Mouse (Mus musculus): Measurements from ENCODE around the gene Limch1. TPM values are rescaled to one million over a fixed set of nuclear protein-coding genes. Genes with fewer than 3 reads are reported as not detected.

Gene Limch1
- total and polyA plus RNA-seq, 2 experiments from 2014 or later, result 62.8 to 133 TPM

- DNase-seq (no peak), ATAC-seq (no peak)
- Histone ChIP-seq H3K4me2 (ENCODE audit: low read depth) (no peak overlapping the region), H3K9ac (no peak overlapping the region), H3K4me1 (ENCODE audit: insufficient read depth) (no peaks in the 10 kb centered on the region), H3K27me3 (ENCODE audit: insufficient read depth, low read length) (no peaks in the 10 kb centered on the region), H3K4me3 (ENCODE audit: low read depth, low read length) (no peak overlapping the region), H3K36me3 (ENCODE audit: insufficient read depth) (no peaks in the 10 kb centered on the region), H3K9me3 (ENCODE audit: low read length) (no peaks in the 10 kb centered on the region), H3K27ac (ENCODE audit: low read depth, low read length) (no peak overlapping the region)
- 72% methylated on average over 6 of the region's 6 CpGs for WGBS
- TF ChIP-seq CTCF (IDR thresholded peaks at IDR 0.05; ENCODE audit: low read depth), result no peak
Measured at GRCm38 (mm10) chr5:66712801-66713200, 32.8 kb upstream of the Limch1 start.

GRCm38 (mm10) chr5:66715498-66715931 is 30.1 kb upstream of the Limch1 start:
- H3K9ac ChIP-seq, result no peak overlapping the region
- no peak overlapping the region for H3K4me2 ChIP-seq (ENCODE audit: low read depth)
- H3K36me3 ChIP-seq (ENCODE audit: insufficient read depth), result no peaks in the 10 kb centered on the region
- H3K4me1 ChIP-seq (ENCODE audit: insufficient read depth), result no peaks in the 10 kb centered on the region; the same call in 1 of the 2 replicates
- no peak overlapping the region for H3K27ac ChIP-seq (ENCODE audit: low read depth, low read length)
- ATAC-seq (no peak), DNase-seq (no peak)
- H3K9me3 ChIP-seq (ENCODE audit: low read length), result no peaks in the 10 kb centered on the region
- no peak overlapping the region for H3K4me3 ChIP-seq (ENCODE audit: low read depth, low read length)
- TF ChIP-seq CTCF (IDR thresholded peaks at IDR 0.05; ENCODE audit: low read depth), result no peak
- WGBS, result 53% methylated on average over 4 of the region's 4 CpGs
- no peaks in the 10 kb centered on the region for H3K27me3 ChIP-seq (ENCODE audit: insufficient read depth, low read length)

- no peak overlapping the region for H3K27ac ChIP-seq (ENCODE audit: low read depth, low read length)
- DNase-seq (no peak), ATAC-seq (no peak)
- H3K27me3 ChIP-seq (ENCODE audit: insufficient read depth, low read length), result no peaks in the 10 kb centered on the region
- no peaks in the 10 kb centered on the region for H3K9me3 ChIP-seq (ENCODE audit: low read length)
- no peak overlapping the region for H3K9ac ChIP-seq
- no peaks in the 10 kb centered on the region for H3K36me3 ChIP-seq (ENCODE audit: insufficient read depth)
- peaks cover 3% of the 10 kb centered on the region; the same call in 1 of the 2 replicates for H3K4me1 ChIP-seq (ENCODE audit: insufficient read depth)
- H3K4me2 ChIP-seq (ENCODE audit: low read depth), result no peak overlapping the region
- WGBS, result 48% methylated on average over 4 of the region's 4 CpGs
- TF ChIP-seq CTCF (IDR thresholded peaks at IDR 0.05; ENCODE audit: low read depth), result no peak
- no peak overlapping the region for H3K4me3 ChIP-seq (ENCODE audit: low read depth, low read length)
Measured at GRCm38 (mm10) chr5:66717931-66718330, 27.7 kb upstream of the Limch1 start.

GRCm38 (mm10) chr5:66718413-66718812 is 27.2 kb upstream of the Limch1 start:
- DNase-seq (no peak), ATAC-seq (no peak)
- Histone ChIP-seq H3K27me3 (ENCODE audit: insufficient read depth, low read length) (no peaks in the 10 kb centered on the region), H3K9ac (no peak overlapping the region), H3K36me3 (ENCODE audit: insufficient read depth) (no peaks in the 10 kb centered on the region), H3K27ac (ENCODE audit: low read depth, low read length) (no peak overlapping the region), H3K4me2 (ENCODE audit: low read depth) (no peak overlapping the region), H3K4me1 (ENCODE audit: insufficient read depth) (peaks cover 3% of the 10 kb centered on the region; the same call in 1 of the 2 replicates), H3K9me3 (ENCODE audit: low read length) (no peaks in the 10 kb centered on the region), H3K4me3 (ENCODE audit: low read depth, low read length) (no peak overlapping the region)
- TF ChIP-seq CTCF (IDR thresholded peaks at IDR 0.05; ENCODE audit: low read depth), result no peak
- WGBS, result 49% methylated on average over 3 of the region's 3 CpGs

GRCm38 (mm10) chr5:66718880-66719279 is 26.7 kb upstream of the Limch1 start:
- Histone ChIP-seq H3K27me3 (ENCODE audit: insufficient read depth, low read length) (no peaks in the 10 kb centered on the region), H3K36me3 (ENCODE audit: insufficient read depth) (no peaks in the 10 kb centered on the region), H3K9ac (no peak overlapping the region), H3K4me1 (ENCODE audit: insufficient read depth) (peaks cover 3% of the 10 kb centered on the region; the same call in 1 of the 2 replicates), H3K27ac (ENCODE audit: low read depth, low read length) (no peak overlapping the region), H3K4me3 (ENCODE audit: low read depth, low read length) (no peak overlapping the region), H3K4me2 (ENCODE audit: low read depth) (no peak overlapping the region), H3K9me3 (ENCODE audit: low read length) (no peaks in the 10 kb centered on the region)
- ATAC-seq (no peak), DNase-seq (no peak)
- no peak for TF ChIP-seq CTCF (IDR thresholded peaks at IDR 0.05; ENCODE audit: low read depth)
- 61% methylated on average over 7 of the region's 7 CpGs for WGBS

- WGBS, result 15% methylated on average over 5 of the region's 5 CpGs
- no peak overlapping the region for H3K27ac ChIP-seq (ENCODE audit: low read depth, low read length)
- H3K4me1 ChIP-seq (ENCODE audit: insufficient read depth), result peaks cover 3% of the 10 kb centered on the region; the same call in 1 of the 2 replicates
- no peak for TF ChIP-seq CTCF (IDR thresholded peaks at IDR 0.05; ENCODE audit: low read depth)
- H3K36me3 ChIP-seq (ENCODE audit: insufficient read depth), result no peaks in the 10 kb centered on the region
- ATAC-seq, result no peak
- no peak overlapping the region for H3K4me3 ChIP-seq (ENCODE audit: low read depth, low read length)
- H3K9me3 ChIP-seq (ENCODE audit: low read length), result no peaks in the 10 kb centered on the region
- no peaks in the 10 kb centered on the region for H3K27me3 ChIP-seq (ENCODE audit: insufficient read depth, low read length)
- H3K4me2 ChIP-seq (ENCODE audit: low read depth), result no peak overlapping the region
- no peak for DNase-seq
- no peak overlapping the region for H3K9ac ChIP-seq
Measured at GRCm38 (mm10) chr5:66720921-66721320, 24.7 kb upstream of the Limch1 start.

GRCm38 (mm10) chr5:66722586-66722985 is 23.0 kb upstream of the Limch1 start:
- DNase-seq (no peak), ATAC-seq (no peak)
- Histone ChIP-seq H3K4me1 (ENCODE audit: insufficient read depth) (peaks cover 3% of the 10 kb centered on the region; the same call in 1 of the 2 replicates), H3K27me3 (ENCODE audit: insufficient read depth, low read length) (no peaks in the 10 kb centered on the region), H3K27ac (ENCODE audit: low read depth, low read length) (no peak overlapping the region), H3K9me3 (ENCODE audit: low read length) (no peaks in the 10 kb centered on the region), H3K9ac (no peak overlapping the region), H3K36me3 (ENCODE audit: insufficient read depth) (no peaks in the 10 kb centered on the region), H3K4me2 (ENCODE audit: low read depth) (no peak overlapping the region), H3K4me3 (ENCODE audit: low read depth, low read length) (no peak overlapping the region)
- 74% methylated on average over 9 of the region's 9 CpGs for WGBS
- no peak for TF ChIP-seq CTCF (IDR thresholded peaks at IDR 0.05; ENCODE audit: low read depth)
